Mouse (Mus musculus): ENCODE data around the gene Snx21. TPM values are rescaled to one million over a fixed set of nuclear protein-coding genes. Genes with fewer than 3 reads are reported as not detected.

The Snx21 gene
- polyA plus RNA-seq, 1 experiment from 2014 or later, result 41.4 TPM

- ATAC-seq, result no peak
- Histone ChIP-seq H3K4me3 (ENCODE audit: low read depth, low read length) (no peak overlapping the region), H3K9ac (ENCODE audit: low read depth, low read length) (no peak overlapping the region), H3K36me3 (ENCODE audit: control insufficient read depth, insufficient read depth, low read length) (peaks cover 6% of the 10 kb centered on the region; the same call in 1 of the 2 replicates), H3K9me3 (replicated peaks; ENCODE audit: control insufficient read depth, low read length, poor library complexity, severe bottlenecking) (no peaks in the 10 kb centered on the region), H3K27me3 (ENCODE audit: control insufficient read depth, insufficient read depth, low read depth, low read length) (no peaks in the 10 kb centered on the region), H3K4me2 (ENCODE audit: low read length) (peak overlapping the region; percentile 68), H3K4me1 (ENCODE audit: control insufficient read depth, insufficient read depth, low read length) (peaks cover 30% of the 10 kb centered on the region), H3K27ac (ENCODE audit: low read length) (no peak overlapping the region)
- 89% methylated on average over 7 of the region's 7 CpGs for WGBS
Measured at GRCm38 (mm10) chr2:164806614-164807013, 21.0 kb downstream of the Snx21 start.

GRCm38 (mm10) chr2:164813557-164813956 is 27.9 kb downstream of the Snx21 start:
- H3K36me3 ChIP-seq (ENCODE audit: control insufficient read depth, insufficient read depth, low read length), result peaks cover 8% of the 10 kb centered on the region; the same call in 1 of the 2 replicates
- H3K9me3 ChIP-seq (replicated peaks; ENCODE audit: control insufficient read depth, low read length, poor library complexity, severe bottlenecking), result no peaks in the 10 kb centered on the region
- no peaks in the 10 kb centered on the region for H3K27me3 ChIP-seq (ENCODE audit: control insufficient read depth, insufficient read depth, low read depth, low read length)
- no peak overlapping the region for H3K27ac ChIP-seq (ENCODE audit: low read length)
- no peak overlapping the region for H3K9ac ChIP-seq (ENCODE audit: low read depth, low read length)
- no peak overlapping the region for H3K4me2 ChIP-seq (ENCODE audit: low read length)
- 67% methylated on average over 2 of the region's 2 CpGs for WGBS
- H3K4me1 ChIP-seq (ENCODE audit: control insufficient read depth, insufficient read depth, low read length), result no peaks in the 10 kb centered on the region
- ATAC-seq, result no peak
- H3K4me3 ChIP-seq (ENCODE audit: low read depth, low read length), result no peak overlapping the region

- Histone ChIP-seq H3K4me1 (ENCODE audit: control insufficient read depth, insufficient read depth, low read length) (no peaks in the 10 kb centered on the region), H3K27ac (ENCODE audit: low read length) (no peak overlapping the region), H3K27me3 (ENCODE audit: control insufficient read depth, insufficient read depth, low read depth, low read length) (no peaks in the 10 kb centered on the region), H3K9me3 (replicated peaks; ENCODE audit: control insufficient read depth, low read length, poor library complexity, severe bottlenecking) (no peaks in the 10 kb centered on the region), H3K9ac (ENCODE audit: low read depth, low read length) (no peak overlapping the region), H3K4me2 (ENCODE audit: low read length) (no peak overlapping the region), H3K36me3 (ENCODE audit: control insufficient read depth, insufficient read depth, low read length) (peaks cover 2% of the 10 kb centered on the region; the same call in 1 of the 2 replicates), H3K4me3 (ENCODE audit: low read depth, low read length) (no peak overlapping the region)
- no peak for ATAC-seq
- 91% methylated on average over 5 of the region's 5 CpGs for WGBS
Measured at GRCm38 (mm10) chr2:164815348-164815747, 29.7 kb downstream of the Snx21 start.

GRCm38 (mm10) chr2:164815821-164816220 is 30.2 kb downstream of the Snx21 start:
- H3K9me3 ChIP-seq (replicated peaks; ENCODE audit: control insufficient read depth, low read length, poor library complexity, severe bottlenecking), result no peaks in the 10 kb centered on the region
- ATAC-seq, result no peak
- 92% methylated on average over 8 of the region's 8 CpGs for WGBS

GRCm38 (mm10) chr2:164817206-164817605 is 31.6 kb downstream of the Snx21 start:
- no peak overlapping the region for H3K27ac ChIP-seq (ENCODE audit: low read length)
- WGBS, result 89% methylated on average over 6 of the region's 6 CpGs

More at GRCm38 (mm10) chr2:164815821-164816220, 30.2 kb downstream of the Snx21 start:
- no peak overlapping the region for H3K4me2 ChIP-seq (ENCODE audit: low read length)
- no peak overlapping the region for H3K9ac ChIP-seq (ENCODE audit: low read depth, low read length)
- no peaks in the 10 kb centered on the region for H3K4me1 ChIP-seq (ENCODE audit: control insufficient read depth, insufficient read depth, low read length)
- no peak overlapping the region for H3K27ac ChIP-seq (ENCODE audit: low read length)
- H3K36me3 ChIP-seq (ENCODE audit: control insufficient read depth, insufficient read depth, low read length), result peaks cover 4% of the 10 kb centered on the region; the same call in 1 of the 2 replicates
- H3K27me3 ChIP-seq (ENCODE audit: control insufficient read depth, insufficient read depth, low read depth, low read length), result no peaks in the 10 kb centered on the region
- H3K4me3 ChIP-seq (ENCODE audit: low read depth, low read length), result no peak overlapping the region

GRCm38 (mm10) chr2:164817703-164818102 is 32.1 kb downstream of the Snx21 start:
- no peak overlapping the region for H3K4me2 ChIP-seq (ENCODE audit: low read length)
- H3K27me3 ChIP-seq (ENCODE audit: control insufficient read depth, insufficient read depth, low read depth, low read length), result no peaks in the 10 kb centered on the region
- peaks cover 10% of the 10 kb centered on the region for H3K36me3 ChIP-seq (ENCODE audit: control insufficient read depth, insufficient read depth, low read length)
- peaks cover 6% of the 10 kb centered on the region for H3K4me1 ChIP-seq (ENCODE audit: control insufficient read depth, insufficient read depth, low read length)
- no peak overlapping the region for H3K4me3 ChIP-seq (ENCODE audit: low read depth, low read length)
- no peak overlapping the region for H3K9ac ChIP-seq (ENCODE audit: low read depth, low read length)
- ATAC-seq, result no peak
- no peaks in the 10 kb centered on the region for H3K9me3 ChIP-seq (replicated peaks; ENCODE audit: control insufficient read depth, low read length, poor library complexity, severe bottlenecking)
- no peak overlapping the region for H3K27ac ChIP-seq (ENCODE audit: low read length)
- 91% methylated on average over 5 of the region's 5 CpGs for WGBS

More at GRCm38 (mm10) chr2:164817206-164817605, 31.6 kb downstream of the Snx21 start:
- Histone ChIP-seq H3K27me3 (ENCODE audit: control insufficient read depth, insufficient read depth, low read depth, low read length) (no peaks in the 10 kb centered on the region), H3K4me1 (ENCODE audit: control insufficient read depth, insufficient read depth, low read length) (peaks cover 4% of the 10 kb centered on the region), H3K9ac (ENCODE audit: low read depth, low read length) (no peak overlapping the region), H3K4me2 (ENCODE audit: low read length) (no peak overlapping the region), H3K4me3 (ENCODE audit: low read depth, low read length) (no peak overlapping the region), H3K36me3 (ENCODE audit: control insufficient read depth, insufficient read depth, low read length) (peaks cover 10% of the 10 kb centered on the region), H3K9me3 (replicated peaks; ENCODE audit: control insufficient read depth, low read length, poor library complexity, severe bottlenecking) (no peaks in the 10 kb centered on the region)
- ATAC-seq, result no peak

- WGBS, result 83% methylated on average over 6 of the region's 6 CpGs
- no peaks in the 10 kb centered on the region for H3K27me3 ChIP-seq (ENCODE audit: control insufficient read depth, insufficient read depth, low read depth, low read length)
- H3K4me1 ChIP-seq (ENCODE audit: control insufficient read depth, insufficient read depth, low read length), result peaks cover 14% of the 10 kb centered on the region
- no peak overlapping the region for H3K9ac ChIP-seq (ENCODE audit: low read depth, low read length)
- H3K4me3 ChIP-seq (ENCODE audit: low read depth, low read length), result no peak overlapping the region
- H3K9me3 ChIP-seq (replicated peaks; ENCODE audit: control insufficient read depth, low read length, poor library complexity, severe bottlenecking), result no peaks in the 10 kb centered on the region
- peaks cover 23% of the 10 kb centered on the region for H3K36me3 ChIP-seq (ENCODE audit: control insufficient read depth, insufficient read depth, low read length)
- no peak for ATAC-seq
- H3K27ac ChIP-seq (ENCODE audit: low read length), result no peak overlapping the region
- no peak overlapping the region for H3K4me2 ChIP-seq (ENCODE audit: low read length)
Measured at GRCm38 (mm10) chr2:164821060-164821459, 35.4 kb downstream of the Snx21 start.

GRCm38 (mm10) chr2:164822636-164823165 is 37.1 kb downstream of the Snx21 start, which contains the start of gene Zswim1:
Zswim1 (plus strand) TSS chr2:164822686.
- ATAC-seq, result peak; percentile 99
- Histone ChIP-seq H3K4me1 (ENCODE audit: control insufficient read depth, insufficient read depth, low read length) (peaks cover 14% of the 10 kb centered on the region), H3K4me3 (ENCODE audit: low read depth, low read length) (peak within 1 kb of the TSS; percentile 69), H3K9me3 (replicated peaks; ENCODE audit: control insufficient read depth, low read length, poor library complexity, severe bottlenecking) (no peaks in the 10 kb centered on the region), H3K27me3 (ENCODE audit: control insufficient read depth, insufficient read depth, low read depth, low read length) (no peaks in the 10 kb centered on the region), H3K4me2 (ENCODE audit: low read length) (peak within 1 kb of the TSS; percentile 61), H3K36me3 (ENCODE audit: control insufficient read depth, insufficient read depth, low read length) (peaks cover 30% of the 10 kb centered on the region), H3K9ac (ENCODE audit: low read depth, low read length) (peak within 1 kb of the TSS; percentile 87), H3K27ac (ENCODE audit: low read length) (peak within 1 kb of the TSS; percentile 95)
- 1% methylated on average over 32 of the region's 32 CpGs for WGBS

- H3K4me2 ChIP-seq (ENCODE audit: low read length), result peak overlapping the region; percentile 61
- H3K27ac ChIP-seq (ENCODE audit: low read length), result peak overlapping the region; percentile 95
- 1% methylated on average over 10 of the region's 10 CpGs for WGBS
- H3K36me3 ChIP-seq (ENCODE audit: control insufficient read depth, insufficient read depth, low read length), result peaks cover 32% of the 10 kb centered on the region
- H3K9ac ChIP-seq (ENCODE audit: low read depth, low read length), result peak overlapping the region; percentile 87
- no peaks in the 10 kb centered on the region for H3K27me3 ChIP-seq (ENCODE audit: control insufficient read depth, insufficient read depth, low read depth, low read length)
- peaks cover 14% of the 10 kb centered on the region for H3K4me1 ChIP-seq (ENCODE audit: control insufficient read depth, insufficient read depth, low read length)
- ATAC-seq, result peak; percentile 83
- H3K9me3 ChIP-seq (replicated peaks; ENCODE audit: control insufficient read depth, low read length, poor library complexity, severe bottlenecking), result no peaks in the 10 kb centered on the region
- peak overlapping the region; percentile 69 for H3K4me3 ChIP-seq (ENCODE audit: low read depth, low read length)
Measured at GRCm38 (mm10) chr2:164823181-164823585, 37.6 kb downstream of the Snx21 start.
